17 mouse cellular contexts compared by ENCODE assay signal in genomic region chr10:100032566-100032965, GRCm38 (mm10). TPM values are rescaled to one million over a fixed set of nuclear protein-coding genes. Genes with fewer than 3 reads are reported as not detected.
DNase-seq lines count a peak whose midpoint lies in the region; ATAC-seq and TF ChIP-seq lines count a peak whose summit lies in the region.
"Had no signal": no experiment of that assay in that cellular context is flagged by ENCODE, and none has a peak within 500 bp of the region (broad histone marks: within the 10 kb centered on the region; RNA-seq: fewer than 3 reads in every experiment).

No protein-coding gene starts in this region.

- no peak for ATAC-seq in lung, postnatal 0 days
- ATAC-seq: midbrain, embryonic 16.5 days had no signal

- no peak overlapping the region for H3K9ac ChIP-seq in lung, postnatal 0 days (replicated peaks; ENCODE audit: low read depth)
- H3K9ac ChIP-seq: forebrain, embryonic 12.5 days; heart, embryonic 12.5 days; limb, embryonic 15.5 days had no signal

- no peak for TF ChIP-seq EP300 in lung, postnatal 0 days (IDR thresholded peaks at IDR 0.05)

- DNase-seq in lung, postnatal 0 days (ENCODE audit: low spot score) = peak; percentile 48
- DNase-seq in lung, postnatal 14 days = no peak
- DNase-seq in CD4-positive helper T cell, adult 2 months (ENCODE audit: low read depth, low spot score) = peak; percentile 10
- DNase-seq in adrenal gland, postnatal 14 days = peak; percentile 24
- no peak for DNase-seq in kidney, postnatal 25 days
- no peak for DNase-seq in limb, embryonic 10.5 days (ENCODE audit: low spot score)
- DNase-seq: cerebellum, adult 9-11 months; gastrocnemius, postnatal 25 days; heart, postnatal 4 days; kidney, adult 2 months; kidney, postnatal 4 days had no signal

- 49% methylated on average over 3 of the region's 3 CpGs for WGBS in lung, postnatal 0 days
- 71% methylated on average over 3 of the region's 3 CpGs for WGBS in limb, embryonic 10.5 days

- no peak overlapping the region for H3K4me3 ChIP-seq in lung, postnatal 0 days (ENCODE audit: low read depth, low read length)
- no peak overlapping the region for H3K4me3 ChIP-seq in myocyte
- H3K4me3 ChIP-seq in limb, embryonic 10.5 days = no peak overlapping the region
- H3K4me3 ChIP-seq: forebrain, embryonic 12.5 days; heart, embryonic 12.5 days; limb, embryonic 15.5 days had no signal

- no peaks in the 10 kb centered on the region for H3K27me3 ChIP-seq in lung, postnatal 0 days (replicated peaks; ENCODE audit: insufficient read depth, low read length)
- no peaks in the 10 kb centered on the region for H3K27me3 ChIP-seq in myocyte (ENCODE audit: control insufficient read depth, insufficient read depth, insufficient read length)
- H3K27me3 ChIP-seq in limb, embryonic 10.5 days (ENCODE audit: low read depth, poor library complexity, severe bottlenecking) = no peaks in the 10 kb centered on the region
- H3K27me3 ChIP-seq: forebrain, embryonic 12.5 days; heart, embryonic 12.5 days; limb, embryonic 15.5 days had no signal

- no peak overlapping the region for H3K27ac ChIP-seq in lung, postnatal 0 days (ENCODE audit: low read length)
- H3K27ac ChIP-seq in limb, embryonic 10.5 days = no peak overlapping the region
- H3K27ac ChIP-seq: forebrain, embryonic 12.5 days; limb, embryonic 15.5 days had no signal

- H3K9me3 ChIP-seq in lung, postnatal 0 days (ENCODE audit: low read length) = no peaks in the 10 kb centered on the region
- H3K9me3 ChIP-seq in limb, embryonic 10.5 days (replicated peaks) = no peaks in the 10 kb centered on the region
- H3K9me3 ChIP-seq: forebrain, embryonic 12.5 days; heart, embryonic 12.5 days; limb, embryonic 15.5 days had no signal

- peaks cover 18% of the 10 kb centered on the region for H3K4me1 ChIP-seq in lung, postnatal 0 days (ENCODE audit: insufficient read depth, low read depth, low read length)
- peaks cover 8% of the 10 kb centered on the region for H3K4me1 ChIP-seq in limb, embryonic 10.5 days
- H3K4me1 ChIP-seq: limb, embryonic 15.5 days had no signal

- no peak overlapping the region for H3K4me2 ChIP-seq in lung, postnatal 0 days (replicated peaks; ENCODE audit: low read depth, low read length)
- H3K4me2 ChIP-seq in myocyte (ENCODE audit: low read depth) = no peak overlapping the region
- H3K4me2 ChIP-seq: limb, embryonic 15.5 days had no signal

- H3ac ChIP-seq in myocyte (ENCODE audit: control insufficient read depth, insufficient read length) = no peak overlapping the region

- TF ChIP-seq POLR2A in myocyte (IDR thresholded peaks at IDR 0.05; ENCODE audit: insufficient read length, low read depth) = no peak

- TF ChIP-seq CTCF in lung, postnatal 0 days (IDR thresholded peaks at IDR 0.05) = no peak

- H3K79me2 ChIP-seq in myocyte (ENCODE audit: control insufficient read depth, insufficient read depth) = no peaks in the 10 kb centered on the region

- H3K36me3 ChIP-seq in lung, postnatal 0 days (ENCODE audit: insufficient read depth, low read length) = no peaks in the 10 kb centered on the region
- no peaks in the 10 kb centered on the region for H3K36me3 ChIP-seq in myocyte (ENCODE audit: control insufficient read depth, insufficient read depth)
- H3K36me3 ChIP-seq in limb, embryonic 10.5 days = no peaks in the 10 kb centered on the region
- H3K36me3 ChIP-seq: forebrain, embryonic 12.5 days; heart, embryonic 12.5 days; limb, embryonic 15.5 days had no signal

TF ChIP-seq in myocyte, 11 proteins besides CTCF, POLR2A, EP300 and RAD21:
- TF ChIP-seq TCF3 (IDR thresholded peaks at IDR 0.05; ENCODE audit: insufficient read length, low read depth) (no peak), USF1 (IDR thresholded peaks at IDR 0.05; ENCODE audit: low read depth) (peak; percentile 84)

RNA-seq across cellular contexts. Expression of gene Kitl, which starts 17.1 kb away (rescaled TPM):
- 75.2 and 93.6 TPM in 2 replicates for polyA plus RNA-seq in lung, postnatal 0 days (2015; fragmentation: Nextera tagmentation; extraction: Ambion mirVana)
- 62.6 and 65.2 TPM in 2 replicates for total RNA-seq in adrenal gland, postnatal 14 days (2021)
- 1.6 TPM for polyA plus RNA-seq in myocyte (2012; fragmentation: generic; extraction: Trizol)
- polyA plus RNA-seq in limb, embryonic 10.5 days (2016; fragmentation: Nextera tagmentation; extraction: Ambion mirVana) = 7.0 and 9.0 TPM in 2 replicates
- total RNA-seq: megakaryocyte progenitor cell, adult 5-6 weeks had no signal

Comparison
In these comparisons a context has a peak if more than half of its experiments do, and no peak if none do; other contexts are left out.
1. DNase-seq: peak in lung, postnatal 0 days (single experiment), CD4-positive helper T cell, adult 2 months (single experiment) and adrenal gland, postnatal 14 days (single experiment); none in lung, postnatal 14 days (single experiment), kidney, postnatal 25 days (0 of 2) and limb, embryonic 10.5 days (single experiment).